Mouse (Mus musculus) MEL (cell line): ENCODE data around the gene Col18a1. TPM values are rescaled to one million over a fixed set of nuclear protein-coding genes. Genes with fewer than 3 reads are reported as not detected.

Experiments used
- DNase-seq: peaks from one replicate; pipeline ENCODE4 v3.0.0; 2011; ENCODE audit warnings: low read depth, low spot score
- H3K27ac ChIP-seq: 2 replicates; pipeline ENCODE4 v1.5.1; 2012; ENCODE audit warnings: low read depth, mild to moderate bottlenecking, control low read depth, low read length, moderate library complexity; ENCODE audit not compliant: control insufficient read depth
- H3K27me3 ChIP-seq, 2 experiments: fragments of 150-350 bp in 1 of 2; sonication (generic) in 1 of 2; 2 replicates each; pipeline ENCODE4 v1.6.1; 2012; ENCODE audit warnings: low read length in 2 of 2, mild to moderate bottlenecking in 2 of 2, improper control_type of control experiment in 1 of 2, moderate library complexity in 1 of 2; ENCODE audit not compliant: insufficient read depth in 2 of 2, control insufficient read depth in 1 of 2
- H3K36me3 ChIP-seq, 2 experiments: 2 replicates each; pipeline ENCODE4 v1.6.1; 2012 to 2014; ENCODE audit warnings: low read length in 2 of 2, improper control_type of control experiment in 1 of 2, inconsistent platforms in 1 of 2, mild to moderate bottlenecking in 1 of 2; ENCODE audit not compliant: insufficient read depth in 2 of 2, control insufficient read depth in 1 of 2
- H3K4me1 ChIP-seq, 2 experiments: fragments of 150-350 bp in 1 of 2; sonication (generic) in 1 of 2; 2 replicates each; pipeline ENCODE4 v1.6.1; 2012; ENCODE audit warnings: low read length in 2 of 2, improper control_type of control experiment in 1 of 2, mild to moderate bottlenecking in 1 of 2; ENCODE audit not compliant: insufficient read depth in 2 of 2, control insufficient read depth in 1 of 2
- H3K4me3 ChIP-seq, 2 experiments: fragments of 150-350 bp in 1 of 2; sonication (generic) in 1 of 2; 2 replicates each; pipeline ENCODE4 v1.5.1; 2012; ENCODE audit warnings: low read depth in 2 of 2, low read length in 2 of 2, mild to moderate bottlenecking in 2 of 2, moderate library complexity in 2 of 2, control low read depth in 1 of 2, improper control_type of control experiment in 1 of 2; ENCODE audit not compliant: control insufficient read depth in 1 of 2, insufficient read depth in 1 of 2
- H3K79me2 ChIP-seq: 2 replicates; pipeline ENCODE4 v1.6.1; 2012; ENCODE audit warnings: mild to moderate bottlenecking, low read length, moderate library complexity; ENCODE audit not compliant: control insufficient read depth, poor library complexity, insufficient read depth
- H3K9ac ChIP-seq: 2 replicates; pipeline ENCODE4 v1.6.1; 2012; ENCODE audit warnings: low read depth, mild to moderate bottlenecking, control low read depth, low read length, moderate library complexity; ENCODE audit not compliant: control insufficient read depth, poor library complexity, severe bottlenecking
- H3K9me3 ChIP-seq: fragments of 150-350 bp; sonication (generic); replicated peaks from 2 replicates; pipeline ENCODE4 v1.6.1; 2012; ENCODE audit warnings: mild to moderate bottlenecking, low read length, improper control_type of control experiment, moderate library complexity; ENCODE audit not compliant: insufficient read depth
- BHLHE40 ChIP-seq: IDR thresholded peaks from 2 replicates; pipeline ENCODE4 v1.6.1; 2012; ENCODE audit warnings: low read depth, mild to moderate bottlenecking, inconsistent platforms, low read length, improper control_type of control experiment, borderline replicate concordance
- CHD2 ChIP-seq: IDR thresholded peaks from 2 replicates; pipeline ENCODE4 v1.6.1; 2011; ENCODE audit warnings: low read length, improper control_type of control experiment
- CTCF ChIP-seq, 3 experiments: IDR thresholded peaks in 2 of 3; conservative IDR thresholded peaks in 1 of 3; 2 replicates each; pipeline ENCODE4 v1.5.1; 2011 to 2012; ENCODE audit warnings: low read length in 3 of 3, low read depth in 2 of 3, mild to moderate bottlenecking in 2 of 3, improper control_type of control experiment in 1 of 3, inconsistent platforms in 1 of 3, mixed read lengths in 1 of 3, moderate library complexity in 1 of 3; ENCODE audit not compliant: control insufficient read depth in 1 of 3, insufficient read depth in 1 of 3, poor library complexity in 1 of 3, severe bottlenecking in 1 of 3
- E2F4 ChIP-seq: IDR thresholded peaks from 2 replicates; pipeline ENCODE4 v1.6.1; 2011; ENCODE audit warnings: low read depth, low read length, improper control_type of control experiment, borderline replicate concordance
- EP300 ChIP-seq, 2 experiments: IDR thresholded peaks; 2 replicates each; pipeline ENCODE4 v1.6.1; 2011; ENCODE audit warnings: improper control_type of control experiment in 2 of 2, low read length in 2 of 2, low read depth in 1 of 2, mild to moderate bottlenecking in 1 of 2
- GABPA ChIP-seq: IDR thresholded peaks from 2 replicates; pipeline ENCODE4 v1.6.1; 2012; ENCODE audit warnings: low read depth, mild to moderate bottlenecking, inconsistent platforms, low read length, improper control_type of control experiment, moderate library complexity
- KAT2A ChIP-seq: conservative IDR thresholded peaks from 2 replicates; pipeline ENCODE4 v1.6.1; 2012; ENCODE audit warnings: low read depth, low read length, improper control_type of control experiment, inconsistent platforms
- MAZ ChIP-seq: IDR thresholded peaks from 2 replicates; pipeline ENCODE4 v1.6.1; 2012; ENCODE audit warnings: low read depth, mild to moderate bottlenecking, inconsistent platforms, low read length, improper control_type of control experiment
- NELFE ChIP-seq: IDR thresholded peaks from 2 replicates; pipeline ENCODE4 v1.6.1; 2011; ENCODE audit warnings: low read depth, low read length, improper control_type of control experiment
- POLR2AphosphoS2 ChIP-seq: IDR thresholded peaks from 2 replicates; pipeline ENCODE4 v1.6.1; 2011; ENCODE audit warnings: low read length, improper control_type of control experiment
- POLR2AphosphoS5 ChIP-seq: IDR thresholded peaks from 2 replicates; pipeline ENCODE4 v1.6.1; 2012; ENCODE audit warnings: low read depth, borderline replicate concordance, mild to moderate bottlenecking, inconsistent platforms, low read length, moderate library complexity, mixed read lengths
- RCOR1 ChIP-seq: IDR thresholded peaks from 2 replicates; pipeline ENCODE4 v1.6.1; 2012; ENCODE audit warnings: low read depth, mild to moderate bottlenecking, inconsistent platforms, low read length, improper control_type of control experiment
- SIN3A ChIP-seq: IDR thresholded peaks from 2 replicates; pipeline ENCODE4 v1.6.1; 2012; ENCODE audit warnings: low read length, improper control_type of control experiment, inconsistent platforms
- TAL1 ChIP-seq: IDR thresholded peaks from 2 replicates; pipeline ENCODE4 v1.6.1; 2012; ENCODE audit warnings: mild to moderate bottlenecking, inconsistent platforms, low read length, moderate library complexity, mixed read lengths
- TBP ChIP-seq: IDR thresholded peaks from 2 replicates; pipeline ENCODE4 v1.8.0; 2011; ENCODE audit warnings: low read depth, low read length, improper control_type of control experiment
- UBTF ChIP-seq: IDR thresholded peaks from 2 replicates; pipeline ENCODE4 v1.6.1; 2012; ENCODE audit warnings: low read depth, mild to moderate bottlenecking, inconsistent platforms, low read length, improper control_type of control experiment, moderate library complexity, borderline replicate concordance; ENCODE audit not compliant: insufficient read depth
- USF2 ChIP-seq, 2 experiments: IDR thresholded peaks; 2 replicates each; pipeline ENCODE4 v1.6.1; 2011 to 2012; ENCODE audit warnings: improper control_type of control experiment in 2 of 2, low read length in 2 of 2, borderline replicate concordance in 1 of 2, inconsistent platforms in 1 of 2, low read depth in 1 of 2, mild to moderate bottlenecking in 1 of 2; ENCODE audit not compliant: insufficient read depth in 1 of 2
- ZC3H11A ChIP-seq: IDR thresholded peaks from 2 replicates; pipeline ENCODE4 v1.6.1; 2012; ENCODE audit warnings: low read depth, mild to moderate bottlenecking, inconsistent platforms, low read length, improper control_type of control experiment
- ZKSCAN1 ChIP-seq: IDR thresholded peaks from 2 replicates; pipeline ENCODE4 v1.6.1; 2012; ENCODE audit warnings: low read depth, mild to moderate bottlenecking, inconsistent platforms, low read length, improper control_type of control experiment, moderate library complexity
- ZMIZ1 ChIP-seq: IDR thresholded peaks from 2 replicates; pipeline ENCODE4 v1.6.1; 2012; ENCODE audit warnings: low read depth, mild to moderate bottlenecking, inconsistent platforms, low read length, improper control_type of control experiment, moderate library complexity
- polyA plus RNA-seq, 2 experiments: library from polyadenylated mRNA; stranded (reverse) in 1 of 2; unstranded in 1 of 2; fragments of >175 nt in 1 of 2; fragments of >200 nt in 1 of 2; gene quantifications; 2 replicates each; pipeline versions ENCODE4 v1.2.1 to v1.2.4; 2012; ENCODE audit warnings: low replicate concordance in 2 of 2, low read depth in 1 of 2; ENCODE audit not compliant: insufficient read length in 2 of 2, insufficient read depth in 1 of 2, missing spikeins in 1 of 2
- total RNA-seq: library from RNA; depleted of rRNA; stranded (reverse); fragments of 300-350 nt; gene quantifications from 2 replicates; pipeline ENCODE4 v1.2.3, GENCODE M21; 2012

The Col18a1 gene
- total and polyA plus RNA-seq, 3 experiments, result 0.46 to 1.3 TPM; not detected in 1

GRCm38 (mm10) chr10:77016499-77016898, 149.8 kb downstream of the Col18a1 start:
- no peak overlapping the region for H3K4me3 ChIP-seq
- no peaks in the 10 kb centered on the region for H3K9me3 ChIP-seq
- no peak overlapping the region for H3K9ac ChIP-seq
- DNase-seq, result no peak
- H3K79me2 ChIP-seq, result no peaks in the 10 kb centered on the region
- H3K27me3 ChIP-seq, result peaks cover 3 to 8% of the 10 kb centered on the region in 2 experiments; a peak in 3 of 4 replicates
- TF ChIP-seq KAT2A, result no peak
- H3K27ac ChIP-seq, result no peak overlapping the region
- H3K4me1 ChIP-seq, result peaks cover 0 to under 1% of the 10 kb centered on the region in 2 experiments; a peak in 1 of 4 replicates
- H3K36me3 ChIP-seq, result no peaks in the 10 kb centered on the region

- no peak overlapping the region for H3K9ac ChIP-seq
- no peaks in the 10 kb centered on the region for H3K36me3 ChIP-seq
- no peak for DNase-seq
- TF ChIP-seq CHD2, result no peak
- no peak for TF ChIP-seq SIN3A
- TF ChIP-seq KAT2A, result no peak
- TF ChIP-seq BHLHE40, result no peak
- TF ChIP-seq RCOR1, result no peak
- TF ChIP-seq, all 39 proteins: peak for 0
- Histone ChIP-seq H3K79me2 (no peaks in the 10 kb centered on the region), H3K27ac (no peak overlapping the region), H3K4me1 (no peaks in the 10 kb centered on the region), H3K27me3 (peaks cover 3 to 8% of the 10 kb centered on the region in 2 experiments; a peak in 3 of 4 replicates), H3K9me3 (no peaks in the 10 kb centered on the region), H3K4me3 (no peak overlapping the region)
These were observed 150.3 kb downstream of the Col18a1 start for GRCm38 (mm10) chr10:77016080-77016479.

GRCm38 (mm10) chr10:77011681-77012080, 154.7 kb downstream of the Col18a1 start:
- no peaks in the 10 kb centered on the region for H3K79me2 ChIP-seq
- no peak overlapping the region for H3K4me3 ChIP-seq
- no peak overlapping the region for H3K9ac ChIP-seq
- no peaks in the 10 kb centered on the region for H3K4me1 ChIP-seq
- no peaks in the 10 kb centered on the region for H3K36me3 ChIP-seq
- H3K27me3 ChIP-seq, result peaks cover 5 to 8% of the 10 kb centered on the region in 2 experiments; a peak in 3 of 4 replicates
- H3K27ac ChIP-seq, result no peak overlapping the region
- H3K9me3 ChIP-seq, result no peaks in the 10 kb centered on the region
- no peak for DNase-seq
- no peak for TF ChIP-seq NELFE
- no peak for TF ChIP-seq ZMIZ1
- no peak for TF ChIP-seq BHLHE40
- TF ChIP-seq POLR2AphosphoS5, result no peak
- no peak for TF ChIP-seq EP300 (IDR thresholded peaks at IDR 0.05; ENCODE audit: low read depth in 1 of 2, low read length in 2 of 2)
- no peak for TF ChIP-seq USF2 (IDR thresholded peaks at IDR 0.05; ENCODE audit: borderline replicate concordance in 1 of 2, insufficient read depth in 1 of 2, low read depth in 1 of 2, low read length in 2 of 2)
- TF ChIP-seq CHD2, result no peak
- TF ChIP-seq TAL1, result no peak
- TF ChIP-seq MAZ, result no peak
- no peak for TF ChIP-seq ZKSCAN1
- TF ChIP-seq TBP, result no peak
- TF ChIP-seq RCOR1, result no peak
- TF ChIP-seq KAT2A, result no peak
- TF ChIP-seq ZC3H11A, result no peak
- no peak for TF ChIP-seq CTCF (IDR thresholded peaks at IDR 0.05 in 2 of 3, conservative IDR thresholded peaks at IDR 0.05 in 1 of 3; ENCODE audit: control insufficient read depth in 1 of 3, insufficient read depth in 1 of 3, low read depth in 2 of 3, low read length in 3 of 3, poor library complexity in 1 of 3, severe bottlenecking in 1 of 3)
- TF ChIP-seq UBTF, result no peak
- TF ChIP-seq POLR2AphosphoS2, result no peak
- TF ChIP-seq E2F4, result no peak
- TF ChIP-seq GABPA, result no peak
